Mouse (Mus musculus) hindbrain, embryonic 13.5 days (tissue): Measurements from ENCODE around the gene Snrpa1. TPM values are rescaled to one million over a fixed set of nuclear protein-coding genes. Genes with fewer than 3 reads are reported as not detected.

Experiments
- ATAC-seq: fragments of 200-750 bp; cut with Nextera tagmentation; 2 replicates; pipeline ENCODE4 v1.8.0; 2017; ENCODE audit warnings: moderate TSS enrichment; ENCODE audit not compliant: low FRiP score
- H3K27ac ChIP-seq: fragments of 300-500 bp; sonication (generic); 2 replicates; pipeline ENCODE4 v1.5.1; 2015; ENCODE audit warnings: inconsistent platforms, mild to moderate bottlenecking, moderate library complexity
- H3K27me3 ChIP-seq: fragments of 300-500 bp; sonication (generic); 2 replicates; pipeline ENCODE4 v1.6.1; 2015; ENCODE audit warnings: mild to moderate bottlenecking, inconsistent platforms
- H3K36me3 ChIP-seq: fragments of 300-500 bp; sonication (generic); 2 replicates; pipeline ENCODE4 v1.6.1; 2015; ENCODE audit warnings: mild to moderate bottlenecking, inconsistent platforms
- H3K4me1 ChIP-seq: fragments of 300-500 bp; sonication (generic); replicated peaks from 2 replicates; pipeline ENCODE4 v1.6.1; 2015; ENCODE audit warnings: inconsistent platforms
- H3K4me2 ChIP-seq: fragments of 300-500 bp; sonication (generic); 2 replicates; pipeline ENCODE4 v1.6.1; 2015; ENCODE audit warnings: inconsistent platforms, mild to moderate bottlenecking, moderate library complexity
- H3K4me3 ChIP-seq: fragments of 300-500 bp; sonication (generic); 2 replicates; pipeline ENCODE4 v1.5.1; 2015; ENCODE audit warnings: mild to moderate bottlenecking, inconsistent platforms
- H3K9ac ChIP-seq: fragments of 300-500 bp; sonication (generic); 2 replicates; pipeline ENCODE4 v1.6.1; 2015; ENCODE audit warnings: mild to moderate bottlenecking, inconsistent platforms
- H3K9me3 ChIP-seq: fragments of 300-500 bp; sonication (generic); 2 replicates; pipeline ENCODE4 v1.6.1; 2016; ENCODE audit warnings: inconsistent platforms
- WGBS: fragments of 180-500 bp; shearing (Covaris S2); methylation state at CpG from one replicate; pipeline ENCODE4 v1.1.7; 2015; 5-methylcytosine and 5-hydroxymethylcytosine counted together
- polyA plus RNA-seq: library from polyadenylated mRNA; unstranded; fragments of >200 nt; fragmentation: Nextera tagmentation; extraction: Ambion mirVana; gene quantifications from 2 replicates; pipeline ENCODE4 v1.2.1, GENCODE M21; 2015

Snrpa1 gene
- 145 and 149 TPM in 2 replicates for polyA plus RNA-seq

DNA sequence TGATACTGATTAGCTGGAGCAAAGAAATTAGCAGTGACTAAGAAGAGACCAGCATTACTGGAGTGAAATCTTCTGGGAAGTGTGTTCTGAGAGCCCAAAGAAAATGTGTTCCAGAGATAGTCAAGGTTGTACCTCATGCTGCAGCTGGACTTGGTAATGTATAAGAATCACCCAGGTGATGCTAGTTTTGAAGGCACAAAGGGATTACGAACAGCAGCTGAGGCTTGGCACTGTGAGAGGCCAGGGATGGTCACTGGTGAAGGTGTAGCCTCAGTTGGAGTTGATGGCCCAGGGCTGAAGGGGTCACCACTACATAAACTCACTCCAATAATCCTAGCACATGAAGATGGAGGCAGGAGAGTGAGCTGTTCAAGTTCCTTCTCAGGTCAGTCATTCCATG is at the start of gene Snrpa1:
TSS of gene Snrpa1 (plus strand) at position 301 of the 400 bp plus-strand sequence.
- peak within 1 kb of the TSS; percentile 92 for H3K9ac ChIP-seq
- peak within 1 kb of the TSS; percentile 92 for H3K4me2 ChIP-seq
- peaks cover 17% of the 10 kb centered on the region for H3K4me1 ChIP-seq
- peak within 1 kb of the TSS; percentile 83 for H3K4me3 ChIP-seq
- H3K27ac ChIP-seq: no peak within 1 kb of the TSS
- WGBS: 73% methylated on average over 1 of the region's 1 CpGs
- peaks cover 18% of the 10 kb centered on the region for H3K27me3 ChIP-seq
- peaks cover 15% of the 10 kb centered on the region for H3K36me3 ChIP-seq
- no peak for ATAC-seq
- no peaks in the 10 kb centered on the region for H3K9me3 ChIP-seq

DNA sequence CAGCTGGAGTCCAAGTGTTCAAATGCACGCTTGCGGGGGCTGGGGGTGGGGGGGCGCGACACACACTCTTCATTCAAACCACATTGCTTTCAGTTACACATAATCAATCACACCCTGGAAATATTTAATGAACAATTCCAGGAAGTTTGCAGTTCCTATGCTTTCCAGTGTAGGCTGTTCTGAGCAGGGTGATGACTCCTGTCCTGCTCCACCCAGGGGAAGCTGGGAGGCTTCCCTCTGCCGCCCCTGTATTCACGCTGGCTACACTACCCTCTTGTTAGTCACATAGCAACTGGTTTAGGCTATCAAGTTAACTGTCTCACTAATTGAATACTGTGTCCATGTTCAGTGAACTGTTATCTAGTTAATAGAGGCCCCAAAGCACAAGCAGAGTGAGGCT is 48.3 kb upstream of the Snrpa1 start:
- H3K4me3 ChIP-seq: no peak overlapping the region
- no peak overlapping the region for H3K4me2 ChIP-seq
- WGBS: 80% methylated on average over 6 of the region's 6 CpGs
- H3K36me3 ChIP-seq: no peaks in the 10 kb centered on the region
- no peak for ATAC-seq
- H3K4me1 ChIP-seq: no peaks in the 10 kb centered on the region
- H3K9me3 ChIP-seq: no peaks in the 10 kb centered on the region
- no peaks in the 10 kb centered on the region for H3K27me3 ChIP-seq
- H3K9ac ChIP-seq: no peak overlapping the region
- no peak overlapping the region for H3K27ac ChIP-seq

- Histone ChIP-seq H3K27me3 (no peaks in the 10 kb centered on the region), H3K4me3 (no peak overlapping the region), H3K4me2 (no peak overlapping the region), H3K4me1 (peaks cover 6% of the 10 kb centered on the region; the same call in 1 of the 2 replicates), H3K36me3 (no peaks in the 10 kb centered on the region), H3K9ac (no peak overlapping the region), H3K9me3 (no peaks in the 10 kb centered on the region), H3K27ac (no peak overlapping the region)
- no peak for ATAC-seq
- 85% methylated on average over 2 of the region's 2 CpGs for WGBS
Measured at GRCm38 (mm10) chr7:66027747-66028146, 31.1 kb upstream of the Snrpa1 start.

GRCm38 (mm10) chr7:66028766-66029512 is 29.9 kb upstream of the Snrpa1 start:
- Histone ChIP-seq H3K4me3 (no peak overlapping the region), H3K36me3 (no peaks in the 10 kb centered on the region), H3K27me3 (no peaks in the 10 kb centered on the region), H3K9me3 (no peaks in the 10 kb centered on the region), H3K27ac (no peak overlapping the region), H3K9ac (no peak overlapping the region), H3K4me1 (peaks cover 6% of the 10 kb centered on the region; the same call in 1 of the 2 replicates), H3K4me2 (no peak overlapping the region)
- no peak for ATAC-seq
- 57% methylated on average over 6 of the region's 6 CpGs for WGBS

GRCm38 (mm10) chr7:66036809-66037208 is 22.0 kb upstream of the Snrpa1 start:
- no peaks in the 10 kb centered on the region for H3K36me3 ChIP-seq
- H3K4me3 ChIP-seq: no peak overlapping the region
- H3K9me3 ChIP-seq: no peaks in the 10 kb centered on the region
- H3K4me2 ChIP-seq: no peak overlapping the region
- H3K27ac ChIP-seq: no peak overlapping the region
- no peaks in the 10 kb centered on the region for H3K27me3 ChIP-seq
- peaks cover 17% of the 10 kb centered on the region for H3K4me1 ChIP-seq
- ATAC-seq: no peak
- no peak overlapping the region for H3K9ac ChIP-seq
- WGBS: 72% methylated on average over 8 of the region's 8 CpGs

DNA sequence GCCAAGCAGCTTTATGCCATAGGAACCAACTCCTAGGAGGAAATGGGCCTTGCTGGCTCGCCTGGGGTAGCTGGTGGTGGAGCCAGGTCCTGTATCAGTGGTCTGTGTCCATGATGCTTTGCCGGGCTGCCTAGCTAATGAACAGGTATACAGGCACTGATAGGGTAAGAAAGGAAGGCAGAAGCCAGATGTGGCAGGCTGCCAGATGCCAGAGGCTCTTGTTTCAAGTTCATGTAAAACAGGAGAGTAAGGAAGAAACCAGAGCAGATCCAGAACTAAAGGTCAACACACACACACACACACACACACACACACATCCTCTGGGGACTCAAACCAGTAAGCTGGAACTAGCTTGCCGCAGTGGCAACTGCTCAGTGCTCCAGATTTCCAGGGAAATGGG is 20.5 kb upstream of the Snrpa1 start:
- Histone ChIP-seq H3K27me3 (no peaks in the 10 kb centered on the region), H3K4me3 (no peak overlapping the region), H3K27ac (no peak overlapping the region), H3K9me3 (no peaks in the 10 kb centered on the region), H3K9ac (no peak overlapping the region), H3K4me2 (no peak overlapping the region), H3K4me1 (peaks cover 23% of the 10 kb centered on the region), H3K36me3 (no peaks in the 10 kb centered on the region)
- WGBS: 68% methylated on average over 3 of the region's 3 CpGs
- no peak for ATAC-seq

DNA sequence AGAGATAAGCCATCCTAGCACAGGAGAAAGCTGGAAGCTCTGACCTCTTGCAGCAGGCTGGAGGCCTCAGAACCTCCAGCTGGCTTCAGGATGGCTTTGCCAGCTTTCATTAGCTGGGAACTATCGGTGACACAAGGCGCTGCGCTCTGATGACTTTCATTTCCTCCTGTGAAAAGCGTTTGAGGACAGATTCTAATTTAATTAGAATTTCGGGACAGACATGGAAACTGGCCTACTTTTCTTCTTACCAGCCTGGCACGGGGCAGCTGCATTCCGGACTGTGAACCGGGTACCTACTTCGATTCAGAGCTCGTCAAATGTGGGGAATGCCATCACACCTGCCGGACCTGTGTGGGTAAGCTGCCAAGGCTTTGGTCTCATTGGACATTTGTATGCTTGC is 20.1 kb upstream of the Snrpa1 start:
- Histone ChIP-seq H3K9me3 (no peaks in the 10 kb centered on the region), H3K36me3 (no peaks in the 10 kb centered on the region), H3K4me3 (no peak overlapping the region), H3K4me2 (no peak overlapping the region), H3K27me3 (no peaks in the 10 kb centered on the region), H3K27ac (no peak overlapping the region), H3K9ac (no peak overlapping the region), H3K4me1 (peaks cover 27% of the 10 kb centered on the region)
- 80% methylated on average over 11 of the region's 11 CpGs for WGBS
- ATAC-seq: no peak

- Histone ChIP-seq H3K9ac (no peak overlapping the region), H3K4me1 (peaks cover 42% of the 10 kb centered on the region), H3K36me3 (no peaks in the 10 kb centered on the region), H3K4me3 (no peak overlapping the region), H3K27ac (no peak overlapping the region), H3K4me2 (no peak overlapping the region), H3K27me3 (no peaks in the 10 kb centered on the region), H3K9me3 (no peaks in the 10 kb centered on the region)
- ATAC-seq: no peak
- WGBS: 74% methylated on average over 18 of the region's 18 CpGs
Measured at GRCm38 (mm10) chr7:66040026-66040814, 18.6 kb upstream of the Snrpa1 start.

DNA sequence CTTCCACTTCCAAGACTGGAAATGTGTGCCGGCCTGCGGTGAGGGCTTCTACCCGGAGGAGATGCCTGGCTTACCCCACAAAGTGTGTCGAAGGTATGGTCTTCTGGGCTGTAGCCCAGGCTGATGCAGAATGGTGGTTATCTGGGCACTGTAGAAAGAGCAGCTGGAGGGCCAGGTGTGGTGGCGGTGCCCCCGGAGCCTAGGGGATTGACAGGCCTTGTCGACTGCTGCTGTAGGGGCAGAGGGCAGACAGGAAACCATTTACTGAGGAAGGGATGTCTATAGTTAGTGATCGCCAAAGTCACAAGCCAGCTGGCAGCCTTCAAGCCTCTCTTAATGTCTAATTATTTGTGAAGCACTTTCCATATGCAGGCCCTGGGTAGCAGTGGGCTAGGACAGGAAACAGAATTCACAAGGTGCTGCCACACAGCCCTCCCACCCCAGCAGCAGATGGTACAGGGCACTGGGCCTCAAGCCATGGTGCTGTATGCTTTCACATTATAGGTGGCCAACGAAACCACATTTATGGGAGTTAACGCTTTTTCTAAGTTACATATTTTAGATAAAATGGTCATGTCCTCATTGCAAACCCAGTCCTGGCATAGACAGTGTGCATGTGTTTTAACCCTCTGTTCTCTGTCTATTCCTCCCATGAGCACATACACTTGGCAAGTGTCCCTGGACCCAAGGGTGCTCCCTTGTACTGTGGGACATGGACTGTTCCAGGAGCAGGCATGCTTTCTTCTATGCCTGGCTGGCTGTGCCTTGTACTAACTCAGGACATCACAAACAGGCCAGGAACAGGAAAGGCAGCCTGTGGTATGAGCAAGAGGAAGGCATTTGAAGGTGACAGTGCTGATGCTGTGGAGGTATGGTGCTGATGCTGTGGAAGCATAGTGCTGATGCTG is 15.0 kb upstream of the Snrpa1 start, which contains the start of gene Gm45213:
TSS of gene Gm45213 (plus strand) at position 51 of the 908 bp plus-strand sequence.
- H3K9ac ChIP-seq: no peak within 1 kb of the TSS
- H3K27ac ChIP-seq: peak within 1 kb of the TSS; percentile 61
- no peak within 1 kb of the TSS for H3K4me2 ChIP-seq

DNA sequence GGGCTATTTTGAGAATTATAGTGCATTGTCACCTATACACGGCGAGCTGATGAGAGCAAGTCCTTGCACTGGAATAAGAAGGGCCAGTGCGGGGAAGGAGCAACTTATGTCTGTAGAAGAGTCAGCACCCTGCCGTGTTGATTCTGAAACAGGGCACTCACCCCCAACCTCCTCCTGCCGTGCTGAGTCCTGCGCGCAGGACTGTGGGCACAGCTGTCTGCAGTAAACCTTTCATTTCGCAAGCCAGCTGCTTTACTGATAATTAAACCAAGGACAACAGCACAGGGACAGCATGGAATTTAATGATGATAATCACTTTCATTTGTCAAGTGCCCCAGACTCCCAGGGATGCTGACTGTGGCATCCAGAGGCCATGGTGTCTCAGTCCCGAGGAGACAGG is 14.2 kb upstream of the Snrpa1 start:
- peaks cover 51% of the 10 kb centered on the region for H3K4me1 ChIP-seq
- WGBS: 17% methylated on average over 9 of the region's 9 CpGs

More for the DNA sequence above, 15.0 kb upstream of the Snrpa1 start, which contains the start of gene Gm45213:
- Histone ChIP-seq H3K4me1 (peaks cover 55% of the 10 kb centered on the region), H3K4me3 (no peak within 1 kb of the TSS), H3K36me3 (no peaks in the 10 kb centered on the region), H3K27me3 (peaks cover 3% of the 10 kb centered on the region; the same call in 1 of the 2 replicates), H3K9me3 (no peaks in the 10 kb centered on the region)
- ATAC-seq: peak; percentile 60
- 64% methylated on average over 10 of the region's 10 CpGs for WGBS

GRCm38 (mm10) chr7:66046921-66047918 is 11.6 kb upstream of the Snrpa1 start:
- Histone ChIP-seq H3K9ac (no peak overlapping the region), H3K9me3 (no peaks in the 10 kb centered on the region), H3K4me3 (no peak overlapping the region), H3K27ac (no peak overlapping the region), H3K4me1 (peaks cover 51% of the 10 kb centered on the region), H3K36me3 (no peaks in the 10 kb centered on the region), H3K27me3 (peaks cover 3% of the 10 kb centered on the region; the same call in 1 of the 2 replicates), H3K4me2 (no peak overlapping the region)
- WGBS: 63% methylated on average over 17 of the region's 17 CpGs
- ATAC-seq: no peak

More for the DNA sequence above, 14.2 kb upstream of the Snrpa1 start:
- no peaks in the 10 kb centered on the region for H3K9me3 ChIP-seq
- no peak overlapping the region for H3K4me2 ChIP-seq
- 0 out of 2 replicates have a peak overlapping the region, but pooled peaks have one; percentile 6 for H3K9ac ChIP-seq
- no peak overlapping the region for H3K4me3 ChIP-seq
- ATAC-seq: no peak
- no peaks in the 10 kb centered on the region for H3K36me3 ChIP-seq
- H3K27ac ChIP-seq: peak overlapping the region; percentile 61
- peaks cover 3% of the 10 kb centered on the region; the same call in 1 of the 2 replicates for H3K27me3 ChIP-seq
